Mouse (Mus musculus) liver, adult 2 months (tissue): ENCODE results near the gene Scml4.

Source experiments
- CTCF ChIP-seq: fragments of 200-500 bp; IDR thresholded peaks from 2 replicates; pipeline ENCODE4 v1.5.1; 2011; ENCODE audit warnings: low read depth, low read length, control low read depth
- POLR2A ChIP-seq: fragments of 200-500 bp; IDR thresholded peaks from 2 replicates; pipeline ENCODE4 v1.6.1; 2011; ENCODE audit warnings: low read length, control low read depth; ENCODE audit not compliant: insufficient read depth; ENCODE audit errors: extremely low read depth

DNA sequence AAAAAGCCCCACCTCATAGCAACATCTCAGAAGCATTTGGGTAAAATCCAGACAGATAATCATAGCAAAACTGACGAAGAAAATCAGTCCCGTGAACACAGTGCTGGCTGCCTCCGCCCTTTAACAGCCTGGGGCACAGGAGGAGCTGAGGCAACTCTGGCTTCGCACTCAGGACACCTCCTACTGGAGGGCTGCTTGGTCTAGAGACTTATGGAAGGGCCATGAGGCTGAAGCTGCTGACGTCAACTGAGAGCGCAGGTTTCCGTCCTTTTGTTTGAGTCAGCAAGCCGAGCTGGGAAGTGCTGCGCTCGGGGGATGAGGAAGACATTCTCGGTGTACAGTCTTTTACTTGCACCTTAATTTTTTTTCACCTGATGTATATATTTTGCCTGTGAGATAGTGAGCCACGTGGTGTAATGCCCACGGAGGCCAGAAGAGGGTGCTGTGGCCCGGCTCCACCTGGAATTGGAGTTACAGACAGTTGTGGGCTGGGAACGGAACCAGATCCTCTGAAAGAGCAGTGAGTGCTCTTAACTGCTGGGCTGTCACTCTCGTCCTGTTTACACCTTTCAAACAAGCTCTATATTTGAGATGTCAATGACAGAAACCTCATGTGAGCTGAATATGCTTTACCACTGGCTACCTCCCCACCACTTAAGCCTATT is 18.5 kb upstream of the Scml4 start:
- TF ChIP-seq CTCF, result peak; percentile 84
- TF ChIP-seq POLR2A, result no peak
